ENCODE assay signal across 26 mouse cellular contexts in genomic region chr13:57977721-57978120, GRCm38 (mm10).
DNase-seq lines count a peak whose midpoint lies in the region; ATAC-seq and TF ChIP-seq lines count a peak whose summit lies in the region.
"Had no signal": no experiment of that assay in that cellular context is flagged by ENCODE, and none has a peak within 500 bp of the region (broad histone marks: within the 10 kb centered on the region; RNA-seq: fewer than 3 reads in every experiment).

No protein-coding gene starts in this region.

- DNase-seq in gastrocnemius, adult 2 months = no peak
- no peak for DNase-seq in gastrocnemius, adult 8-10 months (ENCODE audit: low spot score in 2 of 2)
- no peak for DNase-seq in liver, postnatal 0 days
- no peak for DNase-seq in liver, embryonic 11.5 days (ENCODE audit: low spot score)
- no peak for DNase-seq in MEL (ENCODE audit: low read depth, low spot score)
- peak; percentile 5 for DNase-seq in induced T-regulatory cell, adult 2 months (ENCODE audit: low read depth)
- DNase-seq in frontal cortex, postnatal 25 days (ENCODE audit: low spot score in 2 of 2) = no peak
- DNase-seq in spleen, postnatal 4 days (ENCODE audit: low spot score in 2 of 2) = no peak
- DNase-seq: adrenal gland, postnatal 36 days; cerebellum, postnatal 25 days; embryo, embryonic 11 days; gastrocnemius, postnatal 10 days; heart, postnatal 10 days; kidney, adult 11 months; kidney, postnatal 4 days; lung, postnatal 4 days; thymus, postnatal 25 days had no signal

- no peak for TF ChIP-seq RAD21 in MEL (IDR thresholded peaks at IDR 0.05; ENCODE audit: low read depth, low read length)

- no peak overlapping the region for H3K9ac ChIP-seq in liver, postnatal 0 days (replicated peaks)
- H3K9ac ChIP-seq in liver, embryonic 11.5 days (ENCODE audit: low read depth, low read length) = no peak overlapping the region
- H3K9ac ChIP-seq in MEL (ENCODE audit: control insufficient read depth, low read depth, low read length, poor library complexity, severe bottlenecking) = no peak overlapping the region
- H3K9ac ChIP-seq: embryonic facial prominence, embryonic 13.5 days; forebrain, embryonic 12.5 days; heart, embryonic 12.5 days; liver, embryonic 12.5 days; lung, embryonic 15.5 days; midbrain, embryonic 15.5 days had no signal

- intact Hi-C loops in gastrocnemius, adult 2 months (cut with DNase I) = no loop called here

- H3K36me3 ChIP-seq in liver, postnatal 0 days (replicated peaks; ENCODE audit: insufficient read depth, low read length) = no peaks in the 10 kb centered on the region
- H3K36me3 ChIP-seq in liver, embryonic 11.5 days (ENCODE audit: control insufficient read depth, insufficient read depth, low read length) = no peaks in the 10 kb centered on the region
- H3K36me3 ChIP-seq in MEL (ENCODE audit: control insufficient read depth in 1 of 2, insufficient read depth in 2 of 2, low read length in 2 of 2) = no peaks in the 10 kb centered on the region
- H3K36me3 ChIP-seq: embryonic facial prominence, embryonic 13.5 days; forebrain, embryonic 12.5 days; heart, embryonic 12.5 days; hindbrain, embryonic 10.5 days; liver, embryonic 12.5 days; lung, embryonic 15.5 days; midbrain, embryonic 15.5 days had no signal

- no peak for TF ChIP-seq EP300 in liver, postnatal 0 days (IDR thresholded peaks at IDR 0.05; ENCODE audit: low read depth)
- no peak for TF ChIP-seq EP300 in MEL (IDR thresholded peaks at IDR 0.05; ENCODE audit: low read depth in 1 of 2, low read length in 2 of 2)

- peak; percentile 29; the same call in 1 of the 2 replicates for TF ChIP-seq CTCF in gastrocnemius, adult 2 months (IDR thresholded peaks at IDR 0.05)
- TF ChIP-seq CTCF in liver, postnatal 0 days (IDR thresholded peaks at IDR 0.05; ENCODE audit: low read depth) = peak; percentile 40
- TF ChIP-seq CTCF in MEL (IDR thresholded peaks at IDR 0.05 in 2 of 3, conservative IDR thresholded peaks at IDR 0.05 in 1 of 3; ENCODE audit: control insufficient read depth in 1 of 3, insufficient read depth in 1 of 3, low read depth in 2 of 3, low read length in 3 of 3, poor library complexity in 1 of 3, severe bottlenecking in 1 of 3) = peak in 2 of 3 experiments; percentile 27 to 29; a peak in 5 of 6 replicates

- no peak for TF ChIP-seq POLR2A in MEL (IDR thresholded peaks at IDR 0.05; ENCODE audit: control insufficient read depth in 1 of 2, insufficient read depth in 1 of 2, low read depth in 1 of 2, low read length in 2 of 2, poor library complexity in 1 of 2)

- H3K79me2 ChIP-seq in MEL (ENCODE audit: control insufficient read depth, insufficient read depth, low read length, poor library complexity) = no peaks in the 10 kb centered on the region

- no peaks in the 10 kb centered on the region for H3K4me1 ChIP-seq in liver, postnatal 0 days (ENCODE audit: insufficient read depth)
- no peaks in the 10 kb centered on the region for H3K4me1 ChIP-seq in liver, embryonic 11.5 days (replicated peaks; ENCODE audit: control insufficient read depth, insufficient read depth, low read length)
- no peaks in the 10 kb centered on the region for H3K4me1 ChIP-seq in MEL (ENCODE audit: control insufficient read depth in 1 of 2, insufficient read depth in 2 of 2, low read length in 2 of 2)
- H3K4me1 ChIP-seq: liver, embryonic 12.5 days had no signal

- H3K27me3 ChIP-seq in liver, postnatal 0 days (ENCODE audit: insufficient read depth, low read length) = no peaks in the 10 kb centered on the region
- H3K27me3 ChIP-seq in liver, embryonic 11.5 days (replicated peaks; ENCODE audit: control insufficient read depth, insufficient read depth, low read length) = no peaks in the 10 kb centered on the region
- H3K27me3 ChIP-seq in MEL (ENCODE audit: control insufficient read depth in 1 of 2, insufficient read depth in 2 of 2, low read length in 2 of 2) = no peaks in the 10 kb centered on the region
- H3K27me3 ChIP-seq: embryonic facial prominence, embryonic 13.5 days; liver, embryonic 12.5 days; lung, embryonic 15.5 days; midbrain, embryonic 15.5 days had no signal

- WGBS in liver, postnatal 0 days (ENCODE audit: insufficient replicate concordance) = 74% methylated on average over 6 of the region's 6 CpGs
- WGBS in liver, embryonic 11.5 days = 75% methylated on average over 6 of the region's 6 CpGs

- no peaks in the 10 kb centered on the region for H3K9me3 ChIP-seq in liver, postnatal 0 days (ENCODE audit: low read length)
- H3K9me3 ChIP-seq in liver, embryonic 11.5 days (ENCODE audit: control insufficient read depth, low read length) = no peaks in the 10 kb centered on the region
- H3K9me3 ChIP-seq in MEL (replicated peaks; ENCODE audit: insufficient read depth, low read length) = no peaks in the 10 kb centered on the region
- H3K9me3 ChIP-seq: embryonic facial prominence, embryonic 13.5 days; forebrain, embryonic 12.5 days; heart, embryonic 12.5 days; hindbrain, embryonic 10.5 days; lung, embryonic 15.5 days; midbrain, embryonic 15.5 days had no signal

- ATAC-seq in liver, postnatal 0 days = no peak
- ATAC-seq in liver, embryonic 11.5 days (replicated peaks; ENCODE audit: low FRiP score) = no peak
- ATAC-seq: liver, embryonic 12.5 days; midbrain, embryonic 15.5 days had no signal

- no peak overlapping the region for H3K4me2 ChIP-seq in liver, postnatal 0 days (ENCODE audit: low read depth, low read length)
- H3K4me2 ChIP-seq in liver, embryonic 11.5 days = no peak overlapping the region
- H3K4me2 ChIP-seq: embryonic facial prominence, embryonic 13.5 days; forebrain, embryonic 12.5 days; heart, embryonic 12.5 days; liver, embryonic 12.5 days; lung, embryonic 15.5 days; midbrain, embryonic 15.5 days had no signal

- H3K27ac ChIP-seq in gastrocnemius, adult 2 months = no peak overlapping the region
- H3K27ac ChIP-seq in liver, postnatal 0 days (ENCODE audit: low read depth) = no peak overlapping the region
- no peak overlapping the region for H3K27ac ChIP-seq in liver, embryonic 11.5 days (ENCODE audit: low read depth, low read length)
- H3K27ac ChIP-seq in MEL (ENCODE audit: control insufficient read depth, low read depth, low read length) = no peak overlapping the region
- H3K27ac ChIP-seq: embryonic facial prominence, embryonic 13.5 days; forebrain, embryonic 12.5 days; hindbrain, embryonic 10.5 days; liver, embryonic 12.5 days; lung, embryonic 15.5 days; midbrain, embryonic 15.5 days; stomach, postnatal 0 days had no signal

- H3K4me3 ChIP-seq in gastrocnemius, adult 2 months = no peak overlapping the region
- H3K4me3 ChIP-seq in liver, postnatal 0 days (ENCODE audit: low read depth, low read length) = no peak overlapping the region
- no peak overlapping the region for H3K4me3 ChIP-seq in liver, embryonic 11.5 days (ENCODE audit: low read depth, low read length)
- H3K4me3 ChIP-seq in MEL (ENCODE audit: control insufficient read depth in 1 of 2, insufficient read depth in 1 of 2, low read depth in 2 of 2, low read length in 2 of 2) = no peak overlapping the region
- H3K4me3 ChIP-seq: embryonic facial prominence, embryonic 13.5 days; erythroblast, embryonic 14.5 days; forebrain, embryonic 12.5 days; heart, embryonic 12.5 days; hindbrain, embryonic 10.5 days; liver, embryonic 12.5 days; lung, embryonic 15.5 days; midbrain, embryonic 15.5 days had no signal

TF ChIP-seq in MEL, 35 proteins besides CTCF, POLR2A, EP300 and RAD21:
- TF ChIP-seq SIN3A (IDR thresholded peaks at IDR 0.05; ENCODE audit: low read length) (no peak), TBP (IDR thresholded peaks at IDR 0.05; ENCODE audit: low read depth, low read length) (no peak), SMC3 (IDR thresholded peaks at IDR 0.05; ENCODE audit: low read depth, low read length) (no peak), MEF2A (IDR thresholded peaks at IDR 0.05; ENCODE audit: extremely low read depth, insufficient replicate concordance, low read depth, low read length, poor library complexity, severe bottlenecking) (no peak), ELF1 (IDR thresholded peaks at IDR 0.05; ENCODE audit: low read depth, low read length) (no peak), MAFK (IDR thresholded peaks at IDR 0.05; ENCODE audit: borderline replicate concordance, low read depth, low read length) (no peak), ZC3H11A (IDR thresholded peaks at IDR 0.05; ENCODE audit: low read depth, low read length) (no peak), MXI1 (IDR thresholded peaks at IDR 0.05; ENCODE audit: low read depth, low read length) (no peak), USF2 (IDR thresholded peaks at IDR 0.05; ENCODE audit: borderline replicate concordance in 1 of 2, insufficient read depth in 1 of 2, low read depth in 1 of 2, low read length in 2 of 2) (no peak), POLR2AphosphoS5 (IDR thresholded peaks at IDR 0.05; ENCODE audit: borderline replicate concordance, low read depth, low read length) (no peak), GATA1 (IDR thresholded peaks at IDR 0.05; ENCODE audit: low read depth, low read length) (no peak), ZMIZ1 (IDR thresholded peaks at IDR 0.05; ENCODE audit: low read depth, low read length) (no peak), TAL1 (IDR thresholded peaks at IDR 0.05; ENCODE audit: low read length) (no peak), CHD2 (IDR thresholded peaks at IDR 0.05; ENCODE audit: low read length) (no peak), JUND (IDR thresholded peaks at IDR 0.05; ENCODE audit: low read depth, low read length) (no peak), MAZ (IDR thresholded peaks at IDR 0.05; ENCODE audit: low read depth, low read length) (no peak), RCOR1 (IDR thresholded peaks at IDR 0.05; ENCODE audit: low read depth, low read length) (no peak), ETS1 (IDR thresholded peaks at IDR 0.05; ENCODE audit: low read depth, low read length) (no peak), POLR2AphosphoS2 (IDR thresholded peaks at IDR 0.05; ENCODE audit: low read length) (no peak), UBTF (IDR thresholded peaks at IDR 0.05; ENCODE audit: borderline replicate concordance, insufficient read depth, low read depth, low read length) (no peak)
